Mouse (Mus musculus): ENCODE measurements around the gene Tcp11l2. TPM values are rescaled to one million over a fixed set of nuclear protein-coding genes. Genes with fewer than 3 reads are reported as not detected.

The Tcp11l2 gene
- polyA plus RNA-seq, 2 experiments: 31.4 to 44.2 TPM

- Histone ChIP-seq H3K9ac (replicated peaks) (no peak overlapping the region), H3K27me3 (ENCODE audit: control insufficient read depth, insufficient read depth, low read length) (no peaks in the 10 kb centered on the region)
- ATAC-seq (ENCODE audit: insufficient read depth): no peak
Observed at GRCm38 (mm10) chr10:84610783-84611182, 34.4 kb downstream of the Tcp11l2 start.

GRCm38 (mm10) chr10:84611664-84612063, 35.2 kb downstream of the Tcp11l2 start:
- peaks cover 0 to 7% of the 10 kb centered on the region in 2 experiments; a peak in 1 of 4 replicates for H3K4me1 ChIP-seq (replicated peaks; ENCODE audit: control insufficient read depth in 2 of 2, insufficient read depth in 2 of 2, low read length in 1 of 2)
- H3K9me3 ChIP-seq (ENCODE audit: control insufficient read depth, low read length): no peaks in the 10 kb centered on the region
- H3K27me3 ChIP-seq (ENCODE audit: control insufficient read depth, insufficient read depth, low read length): no peaks in the 10 kb centered on the region
- H3K27ac ChIP-seq: no peak overlapping the region
- ATAC-seq (ENCODE audit: insufficient read depth): no peak
- no peak for DNase-seq (ENCODE audit: low read depth in 3 of 3, low spot score in 3 of 3)
- 27% methylated on average over 3 of the region's 3 CpGs for WGBS (ENCODE audit: insufficient replicate concordance)
- H3K4me3 ChIP-seq (ENCODE audit: insufficient read depth in 1 of 2, low read depth in 2 of 2, low read length in 2 of 2): no peak overlapping the region
- H3K4me2 ChIP-seq (ENCODE audit: low read depth): no peak overlapping the region
- no peaks in the 10 kb centered on the region for H3K36me3 ChIP-seq (replicated peaks; ENCODE audit: control insufficient read depth, insufficient read depth, low read depth)
- TF ChIP-seq EP300 (IDR thresholded peaks at IDR 0.05; ENCODE audit: low read depth): no peak
- no peak overlapping the region for H3K9ac ChIP-seq (replicated peaks)

More at GRCm38 (mm10) chr10:84610783-84611182, 34.4 kb downstream of the Tcp11l2 start:
- no peak overlapping the region for H3K27ac ChIP-seq
- H3K9me3 ChIP-seq (ENCODE audit: control insufficient read depth, low read length): no peaks in the 10 kb centered on the region
- 67% methylated on average over 3 of the region's 3 CpGs for WGBS (ENCODE audit: insufficient replicate concordance)
- H3K4me2 ChIP-seq (ENCODE audit: low read depth): no peak overlapping the region
- H3K36me3 ChIP-seq (replicated peaks; ENCODE audit: control insufficient read depth, insufficient read depth, low read depth): no peaks in the 10 kb centered on the region
- TF ChIP-seq CTCF (IDR thresholded peaks at IDR 0.05; ENCODE audit: low read depth) (no peak), EP300 (IDR thresholded peaks at IDR 0.05; ENCODE audit: low read depth) (no peak)
- no peak for DNase-seq (ENCODE audit: low read depth in 3 of 3, low spot score in 3 of 3)
- no peak overlapping the region for H3K4me3 ChIP-seq (ENCODE audit: insufficient read depth in 1 of 2, low read depth in 2 of 2, low read length in 2 of 2)
- H3K4me1 ChIP-seq (replicated peaks; ENCODE audit: control insufficient read depth in 2 of 2, insufficient read depth in 2 of 2, low read length in 1 of 2): peaks cover 0 to 7% of the 10 kb centered on the region in 2 experiments; a peak in 1 of 4 replicates

DNA sequence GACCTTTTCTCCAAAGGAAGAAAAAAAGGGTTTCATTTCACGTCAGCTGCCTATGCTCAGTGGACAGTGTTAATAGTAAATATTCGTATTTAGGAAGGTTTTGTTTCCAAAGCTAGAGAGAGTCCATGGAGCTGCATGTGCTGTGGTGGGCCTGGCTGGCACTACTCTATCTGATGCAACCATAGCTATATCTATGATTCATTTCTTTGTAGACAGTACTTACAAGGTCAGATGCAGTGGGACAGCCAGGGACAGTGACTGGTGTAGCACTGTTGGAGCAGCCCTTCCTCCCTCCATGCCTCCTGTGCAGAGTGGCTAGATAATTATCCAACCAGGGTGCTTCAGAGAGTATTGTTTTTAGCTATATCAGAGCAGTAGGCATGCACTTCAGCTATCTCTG, 35.9 kb downstream of the Tcp11l2 start:
- H3K27me3 ChIP-seq (ENCODE audit: control insufficient read depth, insufficient read depth, low read length): no peaks in the 10 kb centered on the region
- no peak overlapping the region for H3K4me2 ChIP-seq (ENCODE audit: low read depth)
- DNase-seq (ENCODE audit: low read depth in 3 of 3, low spot score in 3 of 3) (no peak), ATAC-seq (ENCODE audit: insufficient read depth) (no peak)
- H3K9ac ChIP-seq (replicated peaks): no peak overlapping the region
- no peak overlapping the region for H3K4me3 ChIP-seq (ENCODE audit: insufficient read depth in 1 of 2, low read depth in 2 of 2, low read length in 2 of 2)
- H3K36me3 ChIP-seq (replicated peaks; ENCODE audit: control insufficient read depth, insufficient read depth, low read depth): no peaks in the 10 kb centered on the region
- H3K4me1 ChIP-seq (replicated peaks; ENCODE audit: control insufficient read depth in 2 of 2, insufficient read depth in 2 of 2, low read length in 1 of 2): peaks cover 0 to 7% of the 10 kb centered on the region in 2 experiments; a peak in 1 of 4 replicates
- H3K9me3 ChIP-seq (ENCODE audit: control insufficient read depth, low read length): no peaks in the 10 kb centered on the region
- 55% methylated on average over 2 of the region's 2 CpGs for WGBS (ENCODE audit: insufficient replicate concordance)
- no peak overlapping the region for H3K27ac ChIP-seq
- TF ChIP-seq EP300 (IDR thresholded peaks at IDR 0.05; ENCODE audit: low read depth): no peak
- no peak for TF ChIP-seq CTCF (IDR thresholded peaks at IDR 0.05; ENCODE audit: low read depth)

GRCm38 (mm10) chr10:84613366-84613765, 36.9 kb downstream of the Tcp11l2 start:
- H3K27ac ChIP-seq: no peak overlapping the region
- peaks cover 0 to 7% of the 10 kb centered on the region in 2 experiments; a peak in 1 of 4 replicates for H3K4me1 ChIP-seq (replicated peaks; ENCODE audit: control insufficient read depth in 2 of 2, insufficient read depth in 2 of 2, low read length in 1 of 2)
- H3K9me3 ChIP-seq (ENCODE audit: control insufficient read depth, low read length): no peaks in the 10 kb centered on the region
- no peaks in the 10 kb centered on the region for H3K27me3 ChIP-seq (ENCODE audit: control insufficient read depth, insufficient read depth, low read length)
- H3K4me3 ChIP-seq (ENCODE audit: insufficient read depth in 1 of 2, low read depth in 2 of 2, low read length in 2 of 2): no peak overlapping the region
- no peak overlapping the region for H3K9ac ChIP-seq (replicated peaks)
- no peak for DNase-seq (ENCODE audit: low read depth in 3 of 3, low spot score in 3 of 3)
- H3K36me3 ChIP-seq (replicated peaks; ENCODE audit: control insufficient read depth, insufficient read depth, low read depth): no peaks in the 10 kb centered on the region
- no peak for ATAC-seq (ENCODE audit: insufficient read depth)
- no peak for TF ChIP-seq EP300 (IDR thresholded peaks at IDR 0.05; ENCODE audit: low read depth)
- TF ChIP-seq CTCF (IDR thresholded peaks at IDR 0.05; ENCODE audit: low read depth): no peak
- 72% methylated on average over 8 of the region's 8 CpGs for WGBS (ENCODE audit: insufficient replicate concordance)
- H3K4me2 ChIP-seq (ENCODE audit: low read depth): no peak overlapping the region

DNA sequence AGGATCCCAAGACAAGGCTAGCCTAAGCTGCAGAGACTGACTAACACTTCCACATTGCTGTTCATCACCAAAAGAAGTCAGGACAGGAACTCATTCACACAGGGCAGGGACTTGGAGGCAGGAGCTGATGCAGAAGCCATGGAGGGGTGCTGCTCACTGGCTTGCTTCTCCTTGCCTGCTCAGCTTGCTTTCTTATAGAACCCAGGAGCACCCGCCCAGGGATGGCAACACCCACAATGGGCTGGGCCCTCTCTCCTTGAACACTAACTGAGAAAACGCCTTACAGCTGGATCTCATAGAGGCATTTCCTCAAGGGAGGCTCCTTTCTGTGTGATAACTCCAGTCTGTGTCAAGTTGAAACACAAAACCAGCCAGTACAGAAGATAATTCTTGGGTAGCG, 38.6 kb downstream of the Tcp11l2 start:
- no peak for ATAC-seq (ENCODE audit: insufficient read depth)

More for the DNA sequence above, 38.6 kb downstream of the Tcp11l2 start:
- Histone ChIP-seq H3K36me3 (replicated peaks; ENCODE audit: control insufficient read depth, insufficient read depth, low read depth) (no peaks in the 10 kb centered on the region), H3K4me3 (ENCODE audit: insufficient read depth in 1 of 2, low read depth in 2 of 2, low read length in 2 of 2) (no peak overlapping the region), H3K9ac (replicated peaks) (no peak overlapping the region), H3K4me2 (ENCODE audit: low read depth) (no peak overlapping the region), H3K27ac (no peak overlapping the region), H3K4me1 (replicated peaks; ENCODE audit: control insufficient read depth in 2 of 2, insufficient read depth in 2 of 2, low read length in 1 of 2) (peaks cover 0 to 7% of the 10 kb centered on the region in 2 experiments; a peak in 1 of 4 replicates), H3K9me3 (ENCODE audit: control insufficient read depth, low read length) (no peaks in the 10 kb centered on the region), H3K27me3 (ENCODE audit: control insufficient read depth, insufficient read depth, low read length) (no peaks in the 10 kb centered on the region)
- 49% methylated on average over 3 of the region's 3 CpGs for WGBS (ENCODE audit: insufficient replicate concordance)
- DNase-seq (ENCODE audit: low read depth in 3 of 3, low spot score in 3 of 3): no peak
- TF ChIP-seq EP300 (IDR thresholded peaks at IDR 0.05; ENCODE audit: low read depth): no peak
- TF ChIP-seq CTCF (IDR thresholded peaks at IDR 0.05; ENCODE audit: low read depth): no peak
